Mouse (Mus musculus): ENCODE data around the gene Dlx4. TPM values are rescaled to one million over a fixed set of nuclear protein-coding genes. Genes with fewer than 3 reads are reported as not detected.
A peak's percentile ranks its signal among the peaks of the same experiment; 100 is the strongest.

Gene Dlx4
- total RNA-seq, 2 experiments from 2014 or later = 0.17 TPM; not detected in 1

DNA sequence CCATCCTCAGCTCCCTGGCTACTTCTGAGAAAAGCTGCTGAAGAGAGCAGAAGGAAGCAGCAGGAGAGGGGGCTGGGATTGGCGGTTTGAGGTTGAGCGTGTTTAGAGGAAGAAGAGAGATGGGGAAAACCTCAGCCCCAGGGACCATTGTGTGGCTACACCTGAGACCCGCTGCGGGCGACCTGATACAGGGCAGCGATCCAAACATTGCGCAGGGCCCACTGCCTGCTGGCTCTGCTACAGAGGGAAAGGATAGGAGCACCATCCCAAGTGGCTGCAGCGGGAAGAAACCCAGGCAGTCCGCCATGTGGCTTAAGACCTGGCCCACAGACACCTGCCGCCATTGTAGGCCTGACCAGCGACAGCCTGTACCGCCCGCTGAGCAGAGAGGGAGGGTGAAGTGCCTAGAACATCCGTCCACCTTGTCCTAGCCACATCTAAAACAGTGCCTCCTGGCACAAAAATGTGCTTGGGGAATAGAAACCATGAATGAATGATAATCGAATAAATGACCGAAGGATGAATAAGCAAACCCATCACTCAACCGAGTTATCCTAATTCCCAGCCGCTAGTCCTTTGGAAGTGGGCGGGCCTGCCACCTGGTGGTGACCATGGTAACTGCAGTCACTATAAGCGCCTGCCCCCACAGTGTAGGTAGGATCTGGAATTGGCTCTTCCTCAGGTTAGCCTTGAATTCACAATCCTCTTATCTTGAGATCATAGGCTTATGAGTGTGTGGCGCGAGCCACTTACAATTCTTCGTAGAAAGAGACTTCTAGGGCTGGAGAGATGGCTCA is 39.4 kb downstream of the Dlx4 start:
- intact Hi-C loops (cut with DNase I) = loop anchor here (1.0 to 10.0 kb wide), 4 partner anchors 30 to 242 kb away; partner anchors contain the start of genes Col1a1 and Itga3
- peak; percentile 79 to 87 for DNase-seq

DNA sequence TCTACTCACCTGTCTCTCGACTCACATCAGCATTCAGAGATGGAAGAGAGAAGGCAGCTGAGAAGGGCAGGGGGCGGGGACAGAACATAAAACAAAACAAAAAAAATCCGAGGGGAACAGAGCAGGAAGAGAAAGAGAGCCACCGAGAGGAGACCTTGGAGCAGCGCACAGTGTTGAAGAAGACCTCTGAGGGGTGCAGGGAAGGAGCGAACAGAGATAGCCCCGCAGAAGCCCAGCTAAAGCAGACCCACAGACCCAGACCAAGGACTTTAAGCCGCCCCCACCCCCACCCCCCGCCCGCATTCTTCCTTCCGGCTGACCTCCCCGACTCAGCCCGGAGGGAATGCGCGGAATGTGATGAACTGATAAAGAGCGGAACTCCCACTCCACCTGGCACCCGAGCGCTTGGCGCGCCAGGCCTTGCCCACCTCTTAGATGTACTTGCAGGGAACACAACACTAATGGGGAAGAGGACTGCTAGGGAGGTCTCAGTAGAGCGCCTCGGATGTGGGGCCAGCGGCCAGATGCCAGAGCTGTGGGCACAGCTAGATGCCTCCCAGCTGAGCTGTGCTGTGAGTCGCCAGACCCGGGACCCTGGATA is 40.7 kb downstream of the Dlx4 start:
- DNase-seq = no peak
- intact Hi-C loops (cut with DNase I) = loop anchor here (5.0 to 10.0 kb wide), 2 partner anchors 168 to 241 kb away; partner anchors contain the start of gene Col1a1

DNA sequence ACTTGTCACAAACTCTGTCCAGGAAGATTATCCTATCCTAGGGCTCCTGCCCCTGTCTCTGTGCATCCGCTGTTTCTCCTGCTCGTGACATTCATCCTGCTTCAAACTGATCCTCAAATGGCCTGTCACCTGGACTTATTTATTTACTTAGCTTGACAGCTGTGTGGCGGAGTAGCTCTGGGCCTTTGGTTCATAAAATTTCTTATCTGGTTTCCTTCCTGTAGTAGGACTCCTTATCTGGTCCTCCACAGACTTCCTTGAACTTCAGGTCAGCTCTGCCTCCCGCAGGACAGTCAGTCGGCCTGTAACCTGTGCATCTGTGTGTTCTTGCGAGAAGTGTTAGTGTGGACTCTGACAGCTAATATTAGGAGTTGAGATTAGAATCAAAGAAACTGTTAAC is 41.8 kb downstream of the Dlx4 start:
- DNase-seq = no peak
- intact Hi-C loops (cut with DNase I) = loop anchor here (10.0 kb wide), 1 partner anchor 239 kb away; no protein-coding TSS in a partner anchor

DNA sequence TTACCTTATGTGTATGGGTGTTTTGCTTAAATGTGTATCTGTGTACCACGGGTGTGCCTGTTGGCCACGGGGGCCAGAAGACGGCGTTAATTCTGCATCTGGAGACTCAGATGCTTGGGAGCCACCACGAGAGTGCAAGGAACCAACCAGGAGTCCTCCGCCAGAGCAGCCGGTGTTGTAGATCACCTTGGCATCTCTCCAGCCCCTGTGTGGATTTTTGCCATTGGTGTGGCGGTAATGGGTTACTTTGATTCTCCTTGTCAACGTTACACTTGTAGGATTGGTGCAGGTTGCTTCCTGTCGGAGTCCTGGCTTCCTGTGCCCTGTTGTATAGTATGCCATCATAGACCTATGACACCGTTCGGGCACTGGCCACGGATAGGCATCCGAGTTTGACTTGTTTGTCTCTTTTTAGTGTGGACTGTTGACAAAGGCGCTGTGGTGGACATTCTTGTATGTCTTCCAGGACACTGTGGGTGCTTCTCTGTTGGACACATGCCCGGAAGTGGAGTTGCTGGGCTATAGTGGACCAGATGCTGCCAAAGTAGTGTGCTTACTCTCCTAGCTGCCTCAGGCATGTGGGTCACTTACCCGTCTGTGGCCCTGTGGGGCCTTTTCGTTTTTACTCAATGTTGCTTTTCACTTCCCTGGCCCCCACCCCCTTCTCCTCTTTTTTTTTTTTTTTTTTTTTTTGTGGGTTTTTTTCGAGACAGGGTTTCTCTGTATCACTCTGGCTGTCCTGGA is 43.7 kb downstream of the Dlx4 start:
- intact Hi-C loops (cut with DNase I) = loop anchor here (10.0 kb wide), 1 partner anchor 238 kb away; no protein-coding TSS in a partner anchor
- no peak for DNase-seq

DNA sequence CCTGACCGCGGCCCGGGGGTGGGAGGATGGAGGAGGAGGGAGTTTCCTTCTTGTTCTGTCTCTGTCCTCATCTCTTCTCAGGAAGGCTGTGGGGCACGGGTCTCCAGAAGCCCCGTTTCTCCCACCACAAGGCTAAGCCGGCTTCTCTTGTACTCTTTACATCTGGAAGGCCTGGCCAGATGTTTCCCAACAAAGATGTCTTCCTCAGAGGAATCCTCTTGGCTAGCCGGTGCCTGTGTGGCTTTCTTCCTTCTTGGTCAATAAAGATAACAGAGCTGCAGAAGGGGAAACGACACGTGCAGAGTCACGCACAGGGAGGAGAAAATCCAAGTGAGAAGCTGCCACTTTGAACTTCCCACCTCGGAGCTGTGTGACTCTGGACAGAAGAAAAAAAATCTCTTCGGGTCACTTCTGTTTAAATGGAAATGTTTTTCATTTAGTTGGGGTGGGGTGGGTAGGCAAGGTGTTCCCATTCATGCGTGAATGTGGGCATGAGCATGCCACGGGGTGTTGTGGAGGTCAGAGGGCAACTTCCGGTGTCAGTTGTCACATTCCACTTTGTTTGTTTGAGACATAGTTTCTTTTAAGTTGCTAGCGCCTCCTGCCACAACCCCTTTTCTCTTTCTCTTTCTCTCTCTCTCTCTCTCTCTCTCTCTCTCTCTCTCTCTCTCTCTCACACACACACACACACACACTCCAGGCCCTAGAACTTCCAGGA is 44.8 kb downstream of the Dlx4 start:
- intact Hi-C loops (cut with DNase I) = loop anchor here (10.0 kb wide), 1 partner anchor 236 kb away; no protein-coding TSS in a partner anchor
- DNase-seq = no peak

DNA sequence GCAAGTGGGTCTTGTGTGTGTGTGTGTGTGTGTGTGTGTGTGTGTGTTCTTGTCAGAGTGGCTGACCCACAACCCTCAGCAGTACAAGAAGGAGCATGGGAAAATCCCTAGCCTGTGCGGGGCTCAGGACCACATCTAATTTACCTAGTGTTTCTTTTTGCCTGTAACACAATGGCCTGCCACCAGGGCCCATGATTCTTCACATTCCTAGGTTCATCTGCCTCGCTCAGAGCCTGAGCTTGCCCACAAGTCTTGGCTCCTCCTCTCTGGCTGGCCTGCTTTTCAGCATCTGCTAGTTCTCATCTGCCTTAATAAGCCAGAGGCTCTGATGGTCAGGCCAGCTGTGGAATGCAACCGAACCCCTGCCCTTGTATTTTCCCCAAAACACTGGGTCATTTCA is 45.7 kb downstream of the Dlx4 start:
- no peak for DNase-seq
- intact Hi-C loops (cut with DNase I) = loop anchor here (10.0 kb wide), 1 partner anchor 236 kb away; no protein-coding TSS in a partner anchor

DNA sequence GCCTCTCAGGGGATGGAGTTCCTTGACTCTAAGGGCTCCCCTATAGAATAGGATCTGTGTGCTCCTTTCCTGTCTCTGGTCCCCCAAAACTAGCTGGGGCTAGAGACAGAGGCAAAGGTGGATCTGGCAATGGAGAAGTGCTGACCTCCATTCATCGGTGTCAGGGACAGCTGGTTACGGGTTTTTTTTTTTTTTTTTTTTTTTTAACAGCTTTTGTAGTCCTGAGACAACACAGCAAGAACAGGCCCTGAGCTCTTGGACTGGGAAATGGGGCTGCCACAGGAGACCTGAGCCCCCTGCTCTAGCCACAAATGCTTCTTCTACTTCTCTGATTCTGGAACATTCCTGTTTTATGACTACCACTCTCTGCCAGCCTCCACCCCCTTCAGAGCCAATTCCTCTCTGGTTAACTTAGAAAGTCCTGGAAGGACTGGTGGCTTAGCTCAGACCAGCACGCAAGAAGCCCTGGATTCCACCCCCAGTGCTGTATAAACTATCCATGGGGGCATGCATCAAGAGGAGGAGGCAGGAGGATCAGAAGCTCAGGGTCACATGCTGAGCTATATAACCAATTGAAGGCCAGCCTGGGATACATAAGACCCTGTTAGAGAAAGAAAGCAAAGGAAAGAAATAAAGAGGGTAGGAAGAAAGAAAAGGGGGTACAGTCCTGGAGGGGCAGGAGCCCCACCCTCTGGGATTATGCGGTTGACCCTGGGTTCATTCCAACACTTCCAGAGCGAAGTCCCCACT is 47.5 kb downstream of the Dlx4 start:
- DNase-seq = no peak
- intact Hi-C loops (cut with DNase I) = no loop called here

DNA sequence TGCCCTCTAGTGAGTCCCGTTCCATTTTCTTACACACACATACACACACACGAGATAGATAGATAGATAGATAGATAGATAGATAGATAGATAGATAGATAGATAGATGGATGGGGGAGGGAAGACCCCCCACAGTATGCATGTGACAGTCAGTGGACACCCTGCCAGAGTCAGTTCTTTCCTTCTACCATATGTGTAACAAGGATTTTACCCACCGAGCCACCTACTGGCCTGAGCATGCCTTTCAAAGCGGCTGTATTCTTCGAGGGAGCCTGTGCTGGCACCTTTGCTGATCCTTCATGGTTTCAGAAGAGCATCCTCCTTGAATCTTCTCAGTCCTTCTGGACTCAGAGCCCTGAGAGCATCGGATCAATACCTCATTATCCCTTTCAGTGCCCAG is 48.2 kb downstream of the Dlx4 start:
- no peak for DNase-seq
- intact Hi-C loops (cut with DNase I) = no loop called here

DNA sequence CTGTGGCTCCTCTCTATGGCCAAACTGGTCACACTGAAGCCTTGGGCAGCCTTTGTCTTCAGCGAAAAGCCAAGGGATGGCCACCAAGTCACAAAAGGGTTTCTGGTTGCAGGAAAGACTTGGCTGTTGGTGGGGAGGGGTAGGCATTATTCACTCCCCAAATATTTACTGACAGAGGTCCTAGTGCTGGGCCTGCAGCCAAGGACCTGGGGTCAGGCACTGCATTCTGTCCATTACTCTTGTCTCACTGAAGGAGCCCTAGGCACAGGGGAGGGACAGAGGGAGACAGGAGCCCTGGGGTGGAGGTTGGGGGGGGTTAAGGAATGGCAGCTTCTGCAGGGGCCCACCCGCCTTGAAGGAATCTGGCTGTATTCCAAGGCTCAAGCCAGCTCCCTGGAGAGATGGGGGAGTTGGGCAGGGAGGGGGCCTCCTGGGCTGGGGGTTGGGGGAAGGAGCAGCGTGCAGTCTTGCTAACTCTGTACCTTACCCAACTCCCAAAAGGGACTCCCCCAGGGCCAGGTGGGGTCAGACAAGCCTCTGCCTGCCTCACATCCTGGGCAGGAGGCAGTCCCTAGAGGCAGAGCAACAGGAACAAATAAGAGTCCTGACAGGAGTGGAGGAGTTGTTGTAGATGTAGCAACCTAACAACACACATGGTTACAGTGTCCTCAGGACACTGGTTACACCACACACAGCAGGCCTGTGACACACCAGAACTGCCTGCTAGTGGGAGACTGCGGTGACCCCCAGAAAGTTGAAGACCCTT is 49.3 kb downstream of the Dlx4 start:
- intact Hi-C loops (cut with DNase I) = no loop called here
- DNase-seq = no peak

DNA sequence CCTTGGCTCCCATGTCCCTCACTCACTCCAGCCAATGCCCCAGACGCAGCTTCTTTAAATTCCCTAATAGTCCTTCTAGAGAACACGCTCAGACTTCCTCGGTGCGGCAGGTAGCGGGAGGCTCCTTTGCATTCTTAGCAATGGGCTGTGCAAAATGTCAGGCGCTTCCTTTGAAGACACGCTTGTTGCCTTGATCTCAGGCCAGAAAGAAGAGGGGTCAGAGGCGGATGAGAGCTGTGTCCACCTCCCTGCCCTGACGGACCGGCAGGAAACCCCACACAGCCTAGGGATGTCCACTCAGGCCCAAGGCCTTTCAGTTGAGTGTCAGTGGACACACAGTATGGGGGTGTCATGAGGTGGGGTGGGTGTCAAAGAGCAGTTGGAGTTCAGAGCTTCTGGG is 50.5 kb downstream of the Dlx4 start:
- intact Hi-C loops (cut with DNase I) = no loop called here
- no peak for DNase-seq

DNA sequence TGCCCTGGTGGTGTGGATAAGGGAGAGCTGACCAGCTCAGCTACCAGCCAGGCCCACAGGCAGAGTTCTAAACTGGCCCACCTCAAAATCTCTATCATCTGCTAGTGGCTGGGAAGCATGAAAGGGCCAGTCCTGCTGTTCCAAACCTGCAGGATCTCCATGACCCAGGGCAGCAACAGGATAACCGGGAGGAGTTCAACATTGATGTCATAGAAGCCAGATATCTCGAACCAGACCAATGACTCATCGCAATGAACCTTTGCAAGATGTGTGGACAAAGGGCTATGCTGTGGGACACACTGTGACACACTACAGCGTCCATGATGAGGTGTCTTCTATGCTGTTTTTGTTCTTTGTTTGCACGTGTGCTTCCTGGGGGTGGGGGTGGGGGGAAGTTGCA is 53.0 kb downstream of the Dlx4 start:
- no peak for DNase-seq
- intact Hi-C loops (cut with DNase I) = no loop called here

Other genes starting within 250 kb of the Dlx4 start
- 100 to 1,000 TPM; 475 to 551 TPM for gene Col1a1, start 210.0 kb downstream of the Dlx4 start, total RNA-seq (2021)
- not detected for gene Hils1, start 178.7 kb downstream of the Dlx4 start, total RNA-seq (2021)
- gene Sgca, start 169.9 kb downstream of the Dlx4 start, total RNA-seq (2021) = 100 to 1,000 TPM; 135 to 139 TPM
- gene Ppp1r9b, start 155.2 kb downstream of the Dlx4 start, total RNA-seq (2021) = 10 to 100 TPM; 50.5 to 52.1 TPM
- gene Samd14, start 136.4 kb downstream of the Dlx4 start, total RNA-seq (2021) = 1 to 10 TPM; 2.2 TPM
- 100 to 1,000 TPM; 297 to 326 TPM for gene Pdk2, start 104.9 kb downstream of the Dlx4 start, total RNA-seq (2021)
- 10 to 100 TPM; 13.5 to 15.6 TPM for gene Itga3, start 69.5 kb downstream of the Dlx4 start, total RNA-seq (2021)
- not detected for gene Dlx3, start 26.1 kb downstream of the Dlx4 start, total RNA-seq (2021)
- gene Tac4, start 115.3 kb upstream of the Dlx4 start, total RNA-seq (2021) = not detected
- gene Kat7, start 164.0 kb upstream of the Dlx4 start, total RNA-seq (2021) = 10 to 100 TPM; 30.6 to 32.2 TPM
- 10 to 100 TPM; 11.3 to 14.0 TPM for gene Fam117a, start 190.8 kb upstream of the Dlx4 start, total RNA-seq (2021)
- 10 to 100 TPM; 35.2 to 42.4 TPM for gene Slc35b1, start 238.4 kb upstream of the Dlx4 start, total RNA-seq (2021)

Measured in heart, postnatal 14 days (tissue).